ENCODE assay signal across 9 mouse cellular contexts in genomic region chr5:34185051-34185580, GRCm38 (mm10). TPM values are rescaled to one million over a fixed set of nuclear protein-coding genes. Genes with fewer than 3 reads are reported as not detected.
DNase-seq lines count a peak whose midpoint lies in the region; ATAC-seq and TF ChIP-seq lines count a peak whose summit lies in the region.
"Had no signal": no experiment of that assay in that cellular context is flagged by ENCODE, and none has a peak within 500 bp of the region (broad histone marks: within the 10 kb centered on the region; RNA-seq: fewer than 3 reads in every experiment).

No protein-coding gene starts in this region.

- H3K4me2 ChIP-seq in hindbrain, embryonic 13.5 days = peak overlapping the region; percentile 90
- no peak overlapping the region for H3K4me2 ChIP-seq in hindbrain, embryonic 11.5 days (replicated peaks; ENCODE audit: low read depth, low read length)
- H3K4me2 ChIP-seq in neural tube, embryonic 13.5 days = peak overlapping the region; percentile 96

- WGBS in hindbrain, embryonic 13.5 days = 92% methylated on average over 1 of the region's 1 CpGs
- 94% methylated on average over 1 of the region's 1 CpGs for WGBS in hindbrain, embryonic 11.5 days
- 91% methylated on average over 1 of the region's 1 CpGs for WGBS in thymus, adult 2 months
- 92% methylated on average over 1 of the region's 1 CpGs for WGBS in neural tube, embryonic 13.5 days

- H3K27ac ChIP-seq in hindbrain, embryonic 13.5 days = no peak overlapping the region
- no peak overlapping the region for H3K27ac ChIP-seq in hindbrain, embryonic 11.5 days (ENCODE audit: low read depth, low read length)
- no peak overlapping the region for H3K27ac ChIP-seq in thymus, adult 2 months (ENCODE audit: control insufficient read depth, insufficient read depth, low read length)
- no peak overlapping the region for H3K27ac ChIP-seq in neural tube, embryonic 13.5 days (replicated peaks)

- no peak for TF ChIP-seq POLR2A in thymus, adult 2 months (IDR thresholded peaks at IDR 0.05; ENCODE audit: control insufficient read depth, extremely low read depth, insufficient read depth, low read length, poor library complexity)

- H3K9ac ChIP-seq in hindbrain, embryonic 13.5 days = peak overlapping the region; percentile 91
- H3K9ac ChIP-seq in hindbrain, embryonic 11.5 days (ENCODE audit: low read depth, low read length) = no peak overlapping the region
- H3K9ac ChIP-seq in neural tube, embryonic 13.5 days = peak overlapping the region; percentile 53

- TF ChIP-seq CTCF in thymus, adult 2 months (IDR thresholded peaks at IDR 0.05; ENCODE audit: borderline replicate concordance, control insufficient read depth, extremely low read depth, insufficient read depth, low read length, poor library complexity) = no peak

- no peaks in the 10 kb centered on the region for H3K9me3 ChIP-seq in hindbrain, embryonic 13.5 days
- H3K9me3 ChIP-seq in hindbrain, embryonic 11.5 days (ENCODE audit: control insufficient read depth, low read length) = no peaks in the 10 kb centered on the region
- H3K9me3 ChIP-seq in neural tube, embryonic 13.5 days = no peaks in the 10 kb centered on the region

- peaks cover 6% of the 10 kb centered on the region for H3K27me3 ChIP-seq in hindbrain, embryonic 13.5 days
- 0 out of 2 replicates have a peak, but pooled peaks cover 2% of the 10 kb centered on the region for H3K27me3 ChIP-seq in hindbrain, embryonic 11.5 days (ENCODE audit: control insufficient read depth, insufficient read depth, low read length)
- no peaks in the 10 kb centered on the region for H3K27me3 ChIP-seq in thymus, adult 2 months (ENCODE audit: control insufficient read depth, insufficient read depth, low read length)
- no peaks in the 10 kb centered on the region for H3K27me3 ChIP-seq in neural tube, embryonic 13.5 days
- H3K27me3 ChIP-seq: Patski had no signal

- peaks cover 66% of the 10 kb centered on the region for H3K4me1 ChIP-seq in hindbrain, embryonic 13.5 days (replicated peaks)
- peaks cover 12% of the 10 kb centered on the region for H3K4me1 ChIP-seq in hindbrain, embryonic 11.5 days (replicated peaks; ENCODE audit: control insufficient read depth, insufficient read depth, low read length)
- peaks cover 60% of the 10 kb centered on the region for H3K4me1 ChIP-seq in thymus, adult 2 months (replicated peaks; ENCODE audit: control insufficient read depth, insufficient read depth, low read length)
- H3K4me1 ChIP-seq in neural tube, embryonic 13.5 days (replicated peaks) = peaks cover 61% of the 10 kb centered on the region

- DNase-seq in hindbrain, embryonic 11.5 days (ENCODE audit: low spot score) = no peak
- peak; percentile 2 for DNase-seq in thymus, adult 2 months
- no peak for DNase-seq in thymus, postnatal 0 days (ENCODE audit: low spot score)
- DNase-seq in heart, postnatal 4 days = peak; percentile 2
- DNase-seq in retina, postnatal 1 day = no peak

- H3K4me3 ChIP-seq in hindbrain, embryonic 13.5 days = peak overlapping the region; percentile 96; the same call in 1 of the 2 replicates
- H3K4me3 ChIP-seq in hindbrain, embryonic 11.5 days (ENCODE audit: low read depth, low read length) = no peak overlapping the region
- peak overlapping the region; percentile 8; the same call in 1 of the 2 replicates for H3K4me3 ChIP-seq in thymus, adult 2 months (ENCODE audit: control insufficient read depth, insufficient read depth, low read length)
- H3K4me3 ChIP-seq in neural tube, embryonic 13.5 days = no peak overlapping the region

- H3K36me3 ChIP-seq in hindbrain, embryonic 13.5 days = peaks cover 33% of the 10 kb centered on the region
- no peaks in the 10 kb centered on the region for H3K36me3 ChIP-seq in hindbrain, embryonic 11.5 days (ENCODE audit: control insufficient read depth, insufficient read depth, low read length)
- peaks cover 23% of the 10 kb centered on the region for H3K36me3 ChIP-seq in thymus, adult 2 months (ENCODE audit: control insufficient read depth, insufficient read depth, low read length)
- peaks cover 43% of the 10 kb centered on the region for H3K36me3 ChIP-seq in neural tube, embryonic 13.5 days

- ATAC-seq in hindbrain, embryonic 13.5 days (ENCODE audit: low FRiP score) = no peak
- ATAC-seq in hindbrain, embryonic 11.5 days (ENCODE audit: low FRiP score) = no peak
- ATAC-seq in neural tube, embryonic 13.5 days (ENCODE audit: low read depth) = no peak
- no peak for ATAC-seq in erythroid progenitor cell, adult 5-6 weeks (replicated peaks; ENCODE audit: low FRiP score, poor library complexity, severe bottlenecking)
- ATAC-seq: Patski had no signal

RNA-seq across cellular contexts. Expression of gene Mxd4, which starts 2.4 kb away (rescaled TPM):
- 33.5 and 33.6 TPM in 2 replicates for polyA plus RNA-seq in hindbrain, embryonic 13.5 days (2015; fragmentation: Nextera tagmentation; extraction: Ambion mirVana)
- 23.7 and 29.2 TPM in 2 replicates for polyA plus RNA-seq in hindbrain, embryonic 11.5 days (2014; fragmentation: Nextera tagmentation; extraction: Ambion mirVana)
- polyA plus RNA-seq in thymus, adult 2 months (2012; rRNA removed) = 515 and 525 TPM in 2 replicates
- polyA plus RNA-seq in thymus, postnatal 0 days (2015; fragmentation: Nextera tagmentation; extraction: Ambion mirVana) = 45.3 and 50.3 TPM in 2 replicates
- 10 to 100 TPM; 60.7 to 66.5 TPM for total RNA-seq in heart, postnatal 4 days (2021)
- 27.0 and 31.6 TPM in 2 replicates for polyA plus RNA-seq in neural tube, embryonic 13.5 days (2015; fragmentation: Nextera tagmentation; extraction: Ambion mirVana)
- 4.7 and 7.1 TPM in 2 replicates for total RNA-seq in erythroid progenitor cell, adult 5-6 weeks (2015; ENCODE audit: low replicate concordance)
- 3.6 and 13.6 TPM in 2 replicates for total RNA-seq in erythroid progenitor cell, adult 5-6 weeks (2017; ENCODE audit: low replicate concordance)

RNA-seq across cellular contexts. Expression of gene Haus3, which starts 15.8 kb away (rescaled TPM):
- 19.0 and 19.7 TPM in 2 replicates for polyA plus RNA-seq in hindbrain, embryonic 13.5 days (2015; fragmentation: Nextera tagmentation; extraction: Ambion mirVana)
- polyA plus RNA-seq in hindbrain, embryonic 11.5 days (2014; fragmentation: Nextera tagmentation; extraction: Ambion mirVana) = 44.1 and 46.9 TPM in 2 replicates
- 3.3 and 4.2 TPM in 2 replicates for polyA plus RNA-seq in thymus, adult 2 months (2012; rRNA removed)
- 67.1 and 68.3 TPM in 2 replicates for polyA plus RNA-seq in thymus, postnatal 0 days (2015; fragmentation: Nextera tagmentation; extraction: Ambion mirVana)
- 10 to 100 TPM; 11.5 to 12.5 TPM for total RNA-seq in heart, postnatal 4 days (2021)
- polyA plus RNA-seq in neural tube, embryonic 13.5 days (2015; fragmentation: Nextera tagmentation; extraction: Ambion mirVana) = 15.2 and 17.9 TPM in 2 replicates
- 61.6 and 90.5 TPM in 2 replicates for total RNA-seq in erythroid progenitor cell, adult 5-6 weeks (2015; ENCODE audit: low replicate concordance)
- 99.5 and 120 TPM in 2 replicates for total RNA-seq in erythroid progenitor cell, adult 5-6 weeks (2017; ENCODE audit: low replicate concordance)

RNA-seq across cellular contexts. Expression of gene Poln, which starts 15.9 kb away (rescaled TPM):
- 0.14 and 0.28 TPM in 2 replicates for polyA plus RNA-seq in hindbrain, embryonic 13.5 days (2015; fragmentation: Nextera tagmentation; extraction: Ambion mirVana)
- polyA plus RNA-seq in hindbrain, embryonic 11.5 days (2014; fragmentation: Nextera tagmentation; extraction: Ambion mirVana) = 0.26 and 1.2 TPM in 2 replicates
- polyA plus RNA-seq in thymus, adult 2 months (2012; rRNA removed) = 2.3 and 2.4 TPM in 2 replicates
- 0.58 and 0.96 TPM in 2 replicates for polyA plus RNA-seq in thymus, postnatal 0 days (2015; fragmentation: Nextera tagmentation; extraction: Ambion mirVana)
- under 1 TPM; 0.47 to 0.52 TPM for total RNA-seq in heart, postnatal 4 days (2021)
- polyA plus RNA-seq in neural tube, embryonic 13.5 days (2015; fragmentation: Nextera tagmentation; extraction: Ambion mirVana) = 0.29 and 1.0 TPM in 2 replicates
- total RNA-seq in erythroid progenitor cell, adult 5-6 weeks (2015; ENCODE audit: low replicate concordance) = 1.1 and 4.2 TPM in 2 replicates
- 1.7 and 7.3 TPM in 2 replicates for total RNA-seq in erythroid progenitor cell, adult 5-6 weeks (2017; ENCODE audit: low replicate concordance)

Comparison
In these comparisons a context has a peak if more than half of its experiments do, and no peak if none do; other contexts are left out.
1. H3K4me3 ChIP-seq: peak in hindbrain, embryonic 13.5 days (single experiment) and thymus, adult 2 months (single experiment); none in hindbrain, embryonic 11.5 days (single experiment) and neural tube, embryonic 13.5 days (single experiment).
2. DNase-seq: peak in thymus, adult 2 months (single experiment) and heart, postnatal 4 days (single experiment); none in hindbrain, embryonic 11.5 days (single experiment), thymus, postnatal 0 days (single experiment) and retina, postnatal 1 day (single experiment).
3. RNA of gene Mxd4, which starts 2.4 kb away (polyA plus RNA-seq): 515 to 525 TPM in thymus, adult 2 months; 45.3 to 50.3 TPM in thymus, postnatal 0 days, 33.5 to 33.6 TPM in hindbrain, embryonic 13.5 days, 27.0 to 31.6 TPM in neural tube, embryonic 13.5 days and 23.7 to 29.2 TPM in hindbrain, embryonic 11.5 days; every median in the first group is over 10 times any median in the second.